Mouse (Mus musculus) heart, adult 2 months (tissue): ENCODE data around the gene Tshz2.

Experiments
- EP300 ChIP-seq: fragments of 200-500 bp; IDR thresholded peaks from 2 replicates; pipeline ENCODE4 v1.6.1; 2011; ENCODE audit warnings: low read depth, low read length, control low read depth; ENCODE audit not compliant: insufficient read depth
- POLR2A ChIP-seq: fragments of 200-500 bp; IDR thresholded peaks from 2 replicates; pipeline ENCODE4 v1.6.1; 2011; ENCODE audit warnings: mild to moderate bottlenecking, low read depth, low read length, control low read depth; ENCODE audit not compliant: insufficient read depth

DNA sequence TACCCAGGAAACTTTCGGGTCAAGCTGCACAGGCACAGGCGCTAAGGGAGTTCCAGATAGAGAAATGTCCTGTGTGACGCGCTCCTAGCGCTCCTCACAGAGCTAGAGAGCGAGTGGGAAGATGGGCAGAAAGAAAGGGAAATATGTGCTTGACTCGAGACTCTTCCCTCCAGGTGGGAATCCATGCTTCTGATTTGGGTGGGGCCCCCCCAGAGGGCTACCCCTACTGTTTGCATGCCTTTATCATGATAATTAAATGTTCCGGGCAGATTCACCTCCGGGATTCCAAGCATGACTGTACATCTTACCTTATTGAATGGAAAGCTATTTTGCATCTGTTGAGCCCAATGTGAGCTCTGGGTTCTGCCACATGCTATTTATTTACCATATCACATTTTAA is 255.1 kb downstream of the Tshz2 start:
- TF ChIP-seq POLR2A: no peak
- no peak for TF ChIP-seq EP300
